Comparison of ENCODE assay signal across 9 mouse cellular contexts in genomic region chr4:96683474-96683873, GRCm38 (mm10). TPM values are rescaled to one million over a fixed set of nuclear protein-coding genes. Genes with fewer than 3 reads are reported as not detected.
DNase-seq lines count a peak whose midpoint lies in the region; ATAC-seq and TF ChIP-seq lines count a peak whose summit lies in the region.
"Had no signal": no experiment of that assay in that cellular context is flagged by ENCODE, and none has a peak within 500 bp of the region (broad histone marks: within the 10 kb centered on the region; RNA-seq: fewer than 3 reads in every experiment).

No protein-coding gene starts in this region.

- peak; percentile 77 for ATAC-seq in hindbrain, embryonic 16.5 days
- ATAC-seq in hindbrain, embryonic 11.5 days (ENCODE audit: low FRiP score) = no peak
- ATAC-seq in neural tube, embryonic 11.5 days (ENCODE audit: insufficient read depth, low FRiP score, low TSS enrichment) = no peak; the same call in 1 of the 2 replicates
- ATAC-seq in forebrain, embryonic 14.5 days = peak; percentile 67; the same call in 1 of the 2 replicates
- no peak; the same call in 1 of the 2 replicates for ATAC-seq in stomach, postnatal 0 days (ENCODE audit: low FRiP score, low TSS enrichment)

- no peak for DNase-seq in hindbrain, embryonic 11.5 days (ENCODE audit: low spot score)
- DNase-seq in neural tube, embryonic 11.5 days (ENCODE audit: low spot score) = peak; percentile 13
- DNase-seq in neural tube, embryonic 10.5 days (ENCODE audit: extremely low spot score, low spot score) = no peak
- peak; percentile 76 for DNase-seq in forebrain, embryonic 14.5 days (ENCODE audit: low spot score)
- DNase-seq in stomach, postnatal 0 days (ENCODE audit: low spot score) = no peak
- DNase-seq in yolk sac, embryonic 10.5 days (ENCODE audit: low spot score) = no peak
- no peak for DNase-seq in right cerebral cortex, postnatal 14 days
- DNase-seq: cerebellum, adult 11 months had no signal

- no peaks in the 10 kb centered on the region for H3K4me1 ChIP-seq in hindbrain, embryonic 16.5 days (ENCODE audit: control insufficient read depth, insufficient read depth, low read depth, low read length)
- no peaks in the 10 kb centered on the region for H3K4me1 ChIP-seq in hindbrain, embryonic 11.5 days (replicated peaks; ENCODE audit: control insufficient read depth, insufficient read depth, low read length)
- H3K4me1 ChIP-seq in neural tube, embryonic 11.5 days (ENCODE audit: control insufficient read depth, insufficient read depth, low read length) = no peaks in the 10 kb centered on the region
- no peaks in the 10 kb centered on the region for H3K4me1 ChIP-seq in forebrain, embryonic 14.5 days (ENCODE audit: control insufficient read depth, insufficient read depth, low read length)
- no peaks in the 10 kb centered on the region for H3K4me1 ChIP-seq in stomach, postnatal 0 days (replicated peaks; ENCODE audit: control insufficient read depth, insufficient read depth)

- no peak overlapping the region for H3K27ac ChIP-seq in hindbrain, embryonic 16.5 days (ENCODE audit: low read depth, low read length)
- H3K27ac ChIP-seq in hindbrain, embryonic 11.5 days (ENCODE audit: low read depth, low read length) = no peak overlapping the region
- no peak overlapping the region for H3K27ac ChIP-seq in neural tube, embryonic 11.5 days (ENCODE audit: low read depth, low read length)
- no peak overlapping the region for H3K27ac ChIP-seq in forebrain, embryonic 14.5 days (ENCODE audit: low read depth, low read length)
- no peak overlapping the region for H3K27ac ChIP-seq in stomach, postnatal 0 days (replicated peaks)

- no peaks in the 10 kb centered on the region for H3K36me3 ChIP-seq in hindbrain, embryonic 16.5 days (ENCODE audit: control insufficient read depth, insufficient read depth, low read length)
- H3K36me3 ChIP-seq in hindbrain, embryonic 11.5 days (ENCODE audit: control insufficient read depth, insufficient read depth, low read length) = no peaks in the 10 kb centered on the region
- H3K36me3 ChIP-seq in neural tube, embryonic 11.5 days (ENCODE audit: control insufficient read depth, insufficient read depth, low read length) = no peaks in the 10 kb centered on the region
- no peaks in the 10 kb centered on the region for H3K36me3 ChIP-seq in forebrain, embryonic 14.5 days (ENCODE audit: control insufficient read depth, insufficient read depth, low read length)
- no peaks in the 10 kb centered on the region for H3K36me3 ChIP-seq in stomach, postnatal 0 days (ENCODE audit: control insufficient read depth, insufficient read depth, low read length)

- H3K4me2 ChIP-seq in hindbrain, embryonic 16.5 days (ENCODE audit: low read length) = no peak overlapping the region
- no peak overlapping the region for H3K4me2 ChIP-seq in hindbrain, embryonic 11.5 days (replicated peaks; ENCODE audit: low read depth, low read length)
- H3K4me2 ChIP-seq in neural tube, embryonic 11.5 days (ENCODE audit: low read depth) = no peak overlapping the region
- H3K4me2 ChIP-seq in forebrain, embryonic 14.5 days (ENCODE audit: low read length) = no peak overlapping the region
- H3K4me2 ChIP-seq in stomach, postnatal 0 days (replicated peaks; ENCODE audit: low read depth) = no peak overlapping the region

- 25% methylated on average over 2 of the region's 2 CpGs for WGBS in hindbrain, embryonic 16.5 days
- 58% methylated on average over 2 of the region's 2 CpGs for WGBS in hindbrain, embryonic 11.5 days
- 56% methylated on average over 2 of the region's 2 CpGs for WGBS in neural tube, embryonic 11.5 days
- WGBS in forebrain, embryonic 14.5 days = 41% methylated on average over 2 of the region's 2 CpGs
- 38% methylated on average over 2 of the region's 2 CpGs for WGBS in stomach, postnatal 0 days

- H3K9me3 ChIP-seq in hindbrain, embryonic 16.5 days (ENCODE audit: control insufficient read depth, low read length) = no peaks in the 10 kb centered on the region
- no peaks in the 10 kb centered on the region for H3K9me3 ChIP-seq in hindbrain, embryonic 11.5 days (ENCODE audit: control insufficient read depth, low read length)
- H3K9me3 ChIP-seq in neural tube, embryonic 11.5 days (ENCODE audit: control insufficient read depth, low read length) = no peaks in the 10 kb centered on the region
- no peaks in the 10 kb centered on the region for H3K9me3 ChIP-seq in forebrain, embryonic 14.5 days (replicated peaks; ENCODE audit: control insufficient read depth, low read length)
- H3K9me3 ChIP-seq in stomach, postnatal 0 days (ENCODE audit: control insufficient read depth, low read length) = no peaks in the 10 kb centered on the region

- peak; percentile 84 for TF ChIP-seq CTCF in stomach, postnatal 0 days (IDR thresholded peaks at IDR 0.05; ENCODE audit: low read depth)

- TF ChIP-seq EP300 in stomach, postnatal 0 days (optimal IDR thresholded peaks at IDR 0.05) = no peak

- H3K4me3 ChIP-seq in hindbrain, embryonic 16.5 days (ENCODE audit: low read length) = no peak overlapping the region
- H3K4me3 ChIP-seq in hindbrain, embryonic 11.5 days (ENCODE audit: low read depth, low read length) = no peak overlapping the region
- H3K4me3 ChIP-seq in neural tube, embryonic 11.5 days (ENCODE audit: low read depth, low read length) = no peak overlapping the region
- H3K4me3 ChIP-seq in forebrain, embryonic 14.5 days (ENCODE audit: low read depth, low read length) = no peak overlapping the region
- no peak overlapping the region for H3K4me3 ChIP-seq in stomach, postnatal 0 days (ENCODE audit: low read depth, low read length)

- H3K9ac ChIP-seq in hindbrain, embryonic 16.5 days (ENCODE audit: low read depth, low read length) = no peak overlapping the region
- no peak overlapping the region for H3K9ac ChIP-seq in hindbrain, embryonic 11.5 days (ENCODE audit: low read depth, low read length)
- H3K9ac ChIP-seq in neural tube, embryonic 11.5 days (ENCODE audit: low read length) = no peak overlapping the region
- H3K9ac ChIP-seq in forebrain, embryonic 14.5 days (ENCODE audit: low read length) = no peak overlapping the region
- no peak overlapping the region for H3K9ac ChIP-seq in stomach, postnatal 0 days (ENCODE audit: low read length)

- H3K27me3 ChIP-seq in hindbrain, embryonic 16.5 days (replicated peaks; ENCODE audit: control insufficient read depth, insufficient read depth, low read length) = no peaks in the 10 kb centered on the region
- no peaks in the 10 kb centered on the region for H3K27me3 ChIP-seq in hindbrain, embryonic 11.5 days (ENCODE audit: control insufficient read depth, insufficient read depth, low read length)
- no peaks in the 10 kb centered on the region for H3K27me3 ChIP-seq in neural tube, embryonic 11.5 days (ENCODE audit: control insufficient read depth, insufficient read depth, low read length)
- H3K27me3 ChIP-seq in forebrain, embryonic 14.5 days (replicated peaks; ENCODE audit: control insufficient read depth, insufficient read depth, low read length) = no peaks in the 10 kb centered on the region
- H3K27me3 ChIP-seq in stomach, postnatal 0 days (ENCODE audit: control insufficient read depth, insufficient read depth, low read length) = no peaks in the 10 kb centered on the region

RNA-seq across cellular contexts. Expression of gene Cyp2j5, which starts 19.5 kb away (rescaled TPM):
- polyA plus RNA-seq in hindbrain, embryonic 16.5 days (2015; fragmentation: Nextera tagmentation; extraction: Ambion mirVana) = not detected in 2 replicates
- polyA plus RNA-seq in hindbrain, embryonic 11.5 days (2014; fragmentation: Nextera tagmentation; extraction: Ambion mirVana) = not detected in 2 replicates
- polyA plus RNA-seq in neural tube, embryonic 11.5 days (2014; fragmentation: Nextera tagmentation; extraction: Ambion mirVana) = not detected in 2 replicates
- not detected in 2 replicates for polyA plus RNA-seq in forebrain, embryonic 14.5 days (2014; fragmentation: Nextera tagmentation; extraction: Ambion mirVana)
- polyA plus RNA-seq in stomach, postnatal 0 days (2015; fragmentation: Nextera tagmentation; extraction: Ambion mirVana) = 0.04 and 0.05 TPM in 2 replicates

Comparison
In these comparisons a context has a peak if more than half of its experiments do, and no peak if none do; other contexts are left out.
1. ATAC-seq: peak in hindbrain, embryonic 16.5 days (single experiment) and forebrain, embryonic 14.5 days (single experiment); none in hindbrain, embryonic 11.5 days (single experiment), neural tube, embryonic 11.5 days (single experiment) and stomach, postnatal 0 days (single experiment).
2. DNase-seq: peak in neural tube, embryonic 11.5 days (single experiment) and forebrain, embryonic 14.5 days (single experiment); none in hindbrain, embryonic 11.5 days (single experiment), neural tube, embryonic 10.5 days (single experiment), stomach, postnatal 0 days (single experiment), yolk sac, embryonic 10.5 days (single experiment) and right cerebral cortex, postnatal 14 days (single experiment).